Mouse (Mus musculus): ENCODE measurements around the gene Dlg2. TPM values are rescaled to one million over a fixed set of nuclear protein-coding genes. Genes with fewer than 3 reads are reported as not detected.

The Dlg2 gene
- polyA plus RNA-seq, 1 experiment: 6.0 TPM

DNA sequence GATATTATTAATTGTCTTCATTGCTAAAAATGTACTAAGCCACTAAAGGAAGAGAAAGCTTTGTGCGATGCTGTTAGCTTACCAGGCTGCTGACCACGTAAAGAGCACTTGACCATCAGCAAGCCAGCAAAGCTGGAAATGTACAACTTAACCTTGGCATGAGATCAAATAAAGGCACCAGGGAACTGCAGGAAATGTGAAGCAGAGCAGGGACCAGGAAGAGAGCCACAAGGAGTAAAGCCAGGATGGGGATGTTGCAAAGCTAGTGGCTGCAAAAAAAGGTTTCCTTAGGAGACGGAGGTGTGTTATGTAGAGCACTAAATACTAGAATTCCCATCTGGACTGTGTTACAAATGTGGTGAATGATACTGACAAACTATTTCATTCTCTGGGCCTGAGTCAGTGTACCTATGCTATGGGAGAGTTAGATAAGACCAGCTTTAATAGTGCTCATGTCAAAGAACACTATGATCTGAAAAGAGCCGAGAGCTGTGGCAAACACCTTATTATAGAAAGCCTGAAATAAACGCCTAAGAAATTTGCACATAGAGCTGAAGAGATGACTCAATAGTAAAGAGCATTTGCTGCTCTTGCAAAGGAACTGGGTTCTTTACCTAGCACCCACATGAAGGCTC is 1638.9 kb downstream of the Dlg2 start:
- no peaks in the 10 kb centered on the region for H3K4me1 ChIP-seq (replicated peaks; ENCODE audit: control insufficient read depth, insufficient read depth, low read length)
- no peak overlapping the region for H3K27ac ChIP-seq (ENCODE audit: control insufficient read depth, insufficient read depth, low read length)
- 90% methylated on average over 5 of the region's 5 CpGs for WGBS
- no peaks in the 10 kb centered on the region for H3K36me3 ChIP-seq (ENCODE audit: control insufficient read depth, insufficient read depth, low read length)
- DNase-seq: no peak
- H3K27me3 ChIP-seq (ENCODE audit: control insufficient read depth, insufficient read depth, low read length): no peaks in the 10 kb centered on the region
- no peak for TF ChIP-seq POLR2A (IDR thresholded peaks at IDR 0.05; ENCODE audit: control insufficient read depth, extremely low read depth, insufficient read depth, low read length, poor library complexity)
- no peak for TF ChIP-seq CTCF (IDR thresholded peaks at IDR 0.05; ENCODE audit: borderline replicate concordance, control insufficient read depth, extremely low read depth, insufficient read depth, low read length, poor library complexity)
- no peak overlapping the region for H3K4me3 ChIP-seq (ENCODE audit: control insufficient read depth, insufficient read depth, low read length)

- Histone ChIP-seq H3K4me1 (replicated peaks; ENCODE audit: control insufficient read depth, insufficient read depth, low read length) (no peaks in the 10 kb centered on the region), H3K27me3 (ENCODE audit: control insufficient read depth, insufficient read depth, low read length) (no peaks in the 10 kb centered on the region), H3K36me3 (ENCODE audit: control insufficient read depth, insufficient read depth, low read length) (no peaks in the 10 kb centered on the region), H3K27ac (ENCODE audit: control insufficient read depth, insufficient read depth, low read length) (no peak overlapping the region), H3K4me3 (ENCODE audit: control insufficient read depth, insufficient read depth, low read length) (no peak overlapping the region)
- DNase-seq: no peak
- TF ChIP-seq CTCF (IDR thresholded peaks at IDR 0.05; ENCODE audit: borderline replicate concordance, control insufficient read depth, extremely low read depth, insufficient read depth, low read length, poor library complexity): no peak
- TF ChIP-seq POLR2A (IDR thresholded peaks at IDR 0.05; ENCODE audit: control insufficient read depth, extremely low read depth, insufficient read depth, low read length, poor library complexity): no peak
- WGBS: 82% methylated on average over 2 of the region's 2 CpGs
Observed at GRCm38 (mm10) chr7:92123276-92123675, 1646.8 kb downstream of the Dlg2 start.

DNA sequence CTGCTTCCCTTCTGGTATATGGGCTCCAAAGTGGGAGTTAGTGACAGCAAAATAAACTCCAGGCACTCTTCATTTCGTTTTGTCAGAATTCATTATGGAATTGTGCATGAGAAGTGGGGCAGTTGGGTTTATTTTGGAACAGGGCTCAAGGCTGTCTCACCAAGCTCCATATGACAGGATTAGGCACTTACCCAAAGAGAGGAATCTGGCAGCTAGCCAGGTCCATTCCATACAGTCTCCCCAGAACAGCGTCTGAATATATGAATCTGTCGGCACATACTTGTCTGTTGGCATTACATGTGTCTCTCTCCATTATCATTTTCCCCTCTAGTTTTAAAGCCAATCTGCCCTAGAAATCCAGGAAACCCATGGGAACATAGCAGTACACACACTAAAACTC is 1649.4 kb downstream of the Dlg2 start:
- no peak overlapping the region for H3K27ac ChIP-seq (ENCODE audit: control insufficient read depth, insufficient read depth, low read length)
- no peak for DNase-seq
- no peak for TF ChIP-seq POLR2A (IDR thresholded peaks at IDR 0.05; ENCODE audit: control insufficient read depth, extremely low read depth, insufficient read depth, low read length, poor library complexity)
- TF ChIP-seq CTCF (IDR thresholded peaks at IDR 0.05; ENCODE audit: borderline replicate concordance, control insufficient read depth, extremely low read depth, insufficient read depth, low read length, poor library complexity): no peak
- no peaks in the 10 kb centered on the region for H3K36me3 ChIP-seq (ENCODE audit: control insufficient read depth, insufficient read depth, low read length)
- H3K27me3 ChIP-seq (ENCODE audit: control insufficient read depth, insufficient read depth, low read length): no peaks in the 10 kb centered on the region
- WGBS: 85% methylated on average over 3 of the region's 3 CpGs
- H3K4me1 ChIP-seq (replicated peaks; ENCODE audit: control insufficient read depth, insufficient read depth, low read length): no peaks in the 10 kb centered on the region
- no peak overlapping the region for H3K4me3 ChIP-seq (ENCODE audit: control insufficient read depth, insufficient read depth, low read length)

DNA sequence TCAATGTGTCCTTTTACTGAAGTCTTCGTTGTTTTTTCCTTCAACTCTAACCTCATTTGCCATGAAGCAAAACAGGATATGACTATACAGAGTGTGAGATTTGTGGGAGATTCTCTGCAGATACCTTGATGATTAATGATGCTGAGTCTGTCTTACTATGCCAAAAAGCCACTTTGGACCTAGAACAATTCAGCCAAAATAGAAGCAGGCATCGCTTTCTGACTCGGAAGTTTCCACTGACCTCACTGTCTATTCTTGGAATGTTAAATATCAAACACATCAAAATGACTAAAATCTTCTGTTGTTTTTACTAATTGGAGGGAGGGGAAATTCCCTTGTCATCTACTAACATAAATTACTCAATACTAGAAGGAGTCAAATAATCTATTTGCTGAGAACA is 1657.8 kb downstream of the Dlg2 start:
- Histone ChIP-seq H3K4me3 (ENCODE audit: control insufficient read depth, insufficient read depth, low read length) (no peak overlapping the region), H3K27me3 (ENCODE audit: control insufficient read depth, insufficient read depth, low read length) (no peaks in the 10 kb centered on the region), H3K4me1 (replicated peaks; ENCODE audit: control insufficient read depth, insufficient read depth, low read length) (no peaks in the 10 kb centered on the region), H3K27ac (ENCODE audit: control insufficient read depth, insufficient read depth, low read length) (no peak overlapping the region), H3K36me3 (ENCODE audit: control insufficient read depth, insufficient read depth, low read length) (no peaks in the 10 kb centered on the region)
- 86% methylated on average over 3 of the region's 3 CpGs for WGBS
- no peak for DNase-seq
- TF ChIP-seq CTCF (IDR thresholded peaks at IDR 0.05; ENCODE audit: borderline replicate concordance, control insufficient read depth, extremely low read depth, insufficient read depth, low read length, poor library complexity): no peak
- TF ChIP-seq POLR2A (IDR thresholded peaks at IDR 0.05; ENCODE audit: control insufficient read depth, extremely low read depth, insufficient read depth, low read length, poor library complexity): no peak

DNA sequence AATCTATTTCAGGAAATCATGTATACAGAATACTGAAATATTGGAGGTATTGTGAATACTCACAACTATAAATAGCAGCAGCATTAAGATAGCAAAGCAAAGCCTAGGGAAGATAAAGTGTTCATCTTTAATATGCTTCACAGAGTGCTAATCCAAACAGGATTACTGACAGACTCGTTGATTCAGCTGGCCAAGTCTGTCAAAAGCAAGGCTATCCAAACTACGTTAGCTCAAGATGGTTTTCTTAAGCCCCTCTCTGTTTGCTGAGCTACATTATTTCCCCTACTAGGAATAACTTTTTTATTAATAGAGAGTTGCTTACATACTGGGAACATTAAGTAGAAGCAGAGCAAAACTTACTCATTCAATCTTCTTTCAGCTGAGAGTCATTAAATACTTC is 1659.2 kb downstream of the Dlg2 start:
- WGBS: 80% methylated on average over 2 of the region's 2 CpGs
- H3K27ac ChIP-seq (ENCODE audit: control insufficient read depth, insufficient read depth, low read length): no peak overlapping the region
- H3K27me3 ChIP-seq (ENCODE audit: control insufficient read depth, insufficient read depth, low read length): no peaks in the 10 kb centered on the region

DNA sequence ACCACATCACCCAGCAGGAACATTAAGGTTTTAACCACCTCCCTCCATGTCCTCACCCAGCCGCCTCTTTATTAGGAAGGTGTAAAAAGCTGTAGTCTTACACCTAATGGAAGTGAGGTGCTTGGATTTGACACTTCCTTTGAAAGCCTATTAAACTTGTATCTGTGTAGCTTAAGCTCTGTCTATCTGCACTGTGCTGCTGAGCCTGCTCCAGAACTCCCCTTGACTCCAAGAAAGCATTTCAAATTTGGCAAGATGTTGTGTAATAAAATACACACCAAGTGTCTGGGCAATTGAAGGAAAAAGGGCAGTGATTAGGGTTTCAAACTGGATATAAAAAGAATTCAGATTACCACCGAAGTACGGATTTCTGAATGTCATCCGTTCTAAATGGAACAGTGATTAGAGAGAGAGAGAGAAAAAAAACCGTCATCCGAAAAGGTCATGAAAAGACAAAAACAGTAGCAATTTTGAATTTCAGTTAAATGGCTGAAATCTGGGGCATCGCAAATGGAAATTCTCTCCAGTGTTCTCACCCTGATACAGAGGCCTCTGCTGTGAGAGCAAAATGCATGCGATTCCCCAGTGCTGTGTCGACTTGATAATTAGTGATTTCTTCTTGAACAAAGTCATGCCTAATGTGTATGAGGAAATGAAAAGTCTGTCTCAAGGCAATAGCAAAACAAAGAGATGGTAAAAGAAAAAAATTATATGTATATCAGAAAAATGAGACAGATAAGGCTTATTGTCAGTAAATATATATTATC is 1663.8 kb downstream of the Dlg2 start:
- TF ChIP-seq POLR2A (IDR thresholded peaks at IDR 0.05; ENCODE audit: control insufficient read depth, extremely low read depth, insufficient read depth, low read length, poor library complexity) (no peak), CTCF (IDR thresholded peaks at IDR 0.05; ENCODE audit: borderline replicate concordance, control insufficient read depth, extremely low read depth, insufficient read depth, low read length, poor library complexity) (no peak)
- Histone ChIP-seq H3K27ac (ENCODE audit: control insufficient read depth, insufficient read depth, low read length) (no peak overlapping the region), H3K4me3 (ENCODE audit: control insufficient read depth, insufficient read depth, low read length) (no peak overlapping the region), H3K36me3 (ENCODE audit: control insufficient read depth, insufficient read depth, low read length) (no peaks in the 10 kb centered on the region), H3K27me3 (ENCODE audit: control insufficient read depth, insufficient read depth, low read length) (no peaks in the 10 kb centered on the region), H3K4me1 (replicated peaks; ENCODE audit: control insufficient read depth, insufficient read depth, low read length) (no peaks in the 10 kb centered on the region)
- no peak for DNase-seq
- WGBS: 93% methylated on average over 9 of the region's 9 CpGs

More for the DNA sequence above, 1659.2 kb downstream of the Dlg2 start:
- TF ChIP-seq POLR2A (IDR thresholded peaks at IDR 0.05; ENCODE audit: control insufficient read depth, extremely low read depth, insufficient read depth, low read length, poor library complexity) (no peak), CTCF (IDR thresholded peaks at IDR 0.05; ENCODE audit: borderline replicate concordance, control insufficient read depth, extremely low read depth, insufficient read depth, low read length, poor library complexity) (no peak)
- Histone ChIP-seq H3K4me3 (ENCODE audit: control insufficient read depth, insufficient read depth, low read length) (no peak overlapping the region), H3K4me1 (replicated peaks; ENCODE audit: control insufficient read depth, insufficient read depth, low read length) (no peaks in the 10 kb centered on the region), H3K36me3 (ENCODE audit: control insufficient read depth, insufficient read depth, low read length) (no peaks in the 10 kb centered on the region)
- no peak for DNase-seq
